Mouse (Mus musculus): Measurements from ENCODE around the gene Cep57. TPM values are rescaled to one million over a fixed set of nuclear protein-coding genes. Genes with fewer than 3 reads are reported as not detected.
A peak's percentile ranks its signal among the peaks of the same experiment; 100 is the strongest.

Gene Cep57
- 39.3 and 45.2 TPM in 2 replicates for polyA plus RNA-seq (2015; fragmentation: Nextera tagmentation; extraction: Ambion mirVana)

DNA sequence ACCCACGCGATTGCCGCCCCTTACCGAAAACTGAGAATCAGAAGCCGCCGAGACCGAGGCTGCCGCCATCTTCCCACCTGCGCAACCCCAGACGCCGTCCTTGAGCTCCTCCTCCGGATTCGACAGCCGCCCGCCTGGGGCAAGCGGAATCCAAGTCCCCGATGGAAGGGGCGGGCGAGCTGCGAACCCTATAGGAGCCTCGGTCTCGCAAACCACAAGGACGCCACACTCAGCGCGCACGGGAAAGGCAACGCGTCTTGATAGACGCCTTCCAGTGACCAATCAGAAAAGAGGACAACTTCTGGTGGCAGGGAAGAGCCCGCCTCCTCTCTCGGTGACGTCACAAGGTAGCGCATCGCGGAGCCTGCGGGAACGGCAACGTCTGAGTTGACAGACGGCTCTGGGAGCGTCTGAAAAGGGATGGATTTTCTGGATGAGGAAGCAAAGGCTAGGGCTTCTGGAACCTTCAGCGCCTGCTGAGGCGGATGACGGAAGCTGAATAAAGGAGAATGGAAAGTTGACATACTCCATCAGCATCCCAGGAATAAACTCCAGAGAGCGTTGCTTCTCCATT is at the start of gene Cep57:
Gene Cep57, minus strand, starts transcription at position 276 of the 574 bp plus-strand sequence.
- 0% methylated on average over 44 of the region's 44 CpGs for WGBS
- peak within 1 kb of the TSS; percentile 91 for H3K9ac ChIP-seq

GRCm38 (mm10) chr9:13875340-13875739 is 48.4 kb upstream of the Cep57 start:
- H3K4me1 ChIP-seq (replicated peaks), result no peaks in the 10 kb centered on the region
- no peaks in the 10 kb centered on the region for H3K27me3 ChIP-seq
- H3K4me2 ChIP-seq, result no peak overlapping the region
- H3K36me3 ChIP-seq, result no peaks in the 10 kb centered on the region
- H3K27ac ChIP-seq (replicated peaks), result no peak overlapping the region
- no peak for ATAC-seq (ENCODE audit: low read depth)
- no peak overlapping the region for H3K9ac ChIP-seq
- no peak overlapping the region for H3K4me3 ChIP-seq
- WGBS, result 61% methylated on average over 2 of the region's 2 CpGs
- H3K9me3 ChIP-seq, result no peaks in the 10 kb centered on the region

More for the DNA sequence above, at the start of gene Cep57:
- peak within 1 kb of the TSS; percentile 99 for H3K27ac ChIP-seq (replicated peaks)
- H3K4me1 ChIP-seq (replicated peaks), result peaks cover 41% of the 10 kb centered on the region
- H3K27me3 ChIP-seq, result no peaks in the 10 kb centered on the region
- peak within 1 kb of the TSS; percentile 84 for H3K4me3 ChIP-seq
- peak; percentile 95 for ATAC-seq (ENCODE audit: low read depth)
- H3K9me3 ChIP-seq, result no peaks in the 10 kb centered on the region
- H3K36me3 ChIP-seq, result peaks cover 14% of the 10 kb centered on the region
- H3K4me2 ChIP-seq, result peak within 1 kb of the TSS; percentile 90

GRCm38 (mm10) chr9:13874359-13874758 is 47.5 kb upstream of the Cep57 start:
- Histone ChIP-seq H3K36me3 (no peaks in the 10 kb centered on the region), H3K4me3 (no peak overlapping the region), H3K9me3 (no peaks in the 10 kb centered on the region), H3K27ac (replicated peaks) (no peak overlapping the region), H3K9ac (no peak overlapping the region), H3K27me3 (no peaks in the 10 kb centered on the region), H3K4me2 (no peak overlapping the region), H3K4me1 (replicated peaks) (no peaks in the 10 kb centered on the region)
- 57% methylated on average over 2 of the region's 2 CpGs for WGBS
- no peak for ATAC-seq (ENCODE audit: low read depth)

DNA sequence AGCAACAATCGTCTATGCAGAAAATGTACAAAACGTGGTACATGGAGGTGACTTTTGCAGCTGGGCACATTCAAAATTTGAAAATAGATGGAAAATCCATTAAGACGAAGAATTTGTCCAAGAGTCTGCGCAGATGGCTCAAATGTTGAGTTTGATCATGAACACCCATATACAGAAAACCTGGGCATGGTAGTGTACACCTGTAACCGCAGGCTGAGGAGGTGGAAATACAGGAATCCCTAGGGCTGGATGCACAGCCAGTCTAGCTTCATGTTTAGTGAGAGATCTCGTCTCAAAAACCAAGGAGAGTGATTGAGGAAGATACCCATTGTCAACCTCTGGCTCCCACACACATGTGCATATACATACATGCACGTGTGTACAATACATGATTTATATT is 44.7 kb upstream of the Cep57 start:
- Histone ChIP-seq H3K36me3 (no peaks in the 10 kb centered on the region), H3K9ac (no peak overlapping the region), H3K4me3 (no peak overlapping the region), H3K4me2 (no peak overlapping the region), H3K9me3 (no peaks in the 10 kb centered on the region), H3K27me3 (no peaks in the 10 kb centered on the region), H3K27ac (replicated peaks) (no peak overlapping the region), H3K4me1 (replicated peaks) (no peaks in the 10 kb centered on the region)
- ATAC-seq (ENCODE audit: low read depth), result no peak
- 87% methylated on average over 7 of the region's 7 CpGs for WGBS

- ATAC-seq (ENCODE audit: low read depth), result no peak
- H3K9me3 ChIP-seq, result no peaks in the 10 kb centered on the region
- H3K4me1 ChIP-seq (replicated peaks), result no peaks in the 10 kb centered on the region
- H3K36me3 ChIP-seq, result no peaks in the 10 kb centered on the region
- H3K4me2 ChIP-seq, result no peak overlapping the region
- WGBS, result 75% methylated on average over 2 of the region's 2 CpGs
- H3K27me3 ChIP-seq, result no peaks in the 10 kb centered on the region
- no peak overlapping the region for H3K9ac ChIP-seq
- no peak overlapping the region for H3K4me3 ChIP-seq
- H3K27ac ChIP-seq (replicated peaks), result no peak overlapping the region
Observed at GRCm38 (mm10) chr9:13867646-13868045, 40.7 kb upstream of the Cep57 start.

- Histone ChIP-seq H3K36me3 (no peaks in the 10 kb centered on the region), H3K4me1 (replicated peaks) (no peaks in the 10 kb centered on the region), H3K4me3 (no peak overlapping the region), H3K27ac (replicated peaks) (no peak overlapping the region), H3K9me3 (no peaks in the 10 kb centered on the region), H3K27me3 (no peaks in the 10 kb centered on the region), H3K4me2 (no peak overlapping the region), H3K9ac (no peak overlapping the region)
- WGBS, result 75% methylated on average over 4 of the region's 4 CpGs
- no peak for ATAC-seq (ENCODE audit: low read depth)
Observed at GRCm38 (mm10) chr9:13856777-13857176, 29.9 kb upstream of the Cep57 start.

DNA sequence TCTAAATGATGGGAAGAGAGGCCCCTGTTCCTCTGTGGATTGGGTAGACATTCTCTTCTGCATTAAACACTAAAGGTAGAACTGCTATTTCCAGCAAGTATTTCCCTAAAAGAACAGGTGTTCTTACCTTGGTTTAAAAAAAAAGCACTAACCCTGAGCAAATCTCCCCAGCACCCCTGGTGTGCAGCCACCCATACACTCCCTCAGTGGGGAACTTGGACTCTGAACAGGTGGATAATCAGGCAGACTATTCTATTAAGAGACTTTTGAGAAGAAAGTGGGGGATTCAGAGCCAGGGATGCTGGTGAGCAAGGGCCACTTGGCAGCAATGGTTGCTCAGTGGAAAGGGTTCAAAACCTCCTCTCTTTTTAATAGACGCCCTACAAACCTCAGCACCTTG is 29.3 kb upstream of the Cep57 start:
- Histone ChIP-seq H3K4me2 (no peak overlapping the region), H3K27ac (replicated peaks) (no peak overlapping the region), H3K4me1 (replicated peaks) (no peaks in the 10 kb centered on the region), H3K4me3 (no peak overlapping the region), H3K36me3 (no peaks in the 10 kb centered on the region), H3K9ac (no peak overlapping the region), H3K27me3 (no peaks in the 10 kb centered on the region), H3K9me3 (no peaks in the 10 kb centered on the region)
- WGBS, result 82% methylated on average over 1 of the region's 1 CpGs
- ATAC-seq (ENCODE audit: low read depth), result no peak

DNA sequence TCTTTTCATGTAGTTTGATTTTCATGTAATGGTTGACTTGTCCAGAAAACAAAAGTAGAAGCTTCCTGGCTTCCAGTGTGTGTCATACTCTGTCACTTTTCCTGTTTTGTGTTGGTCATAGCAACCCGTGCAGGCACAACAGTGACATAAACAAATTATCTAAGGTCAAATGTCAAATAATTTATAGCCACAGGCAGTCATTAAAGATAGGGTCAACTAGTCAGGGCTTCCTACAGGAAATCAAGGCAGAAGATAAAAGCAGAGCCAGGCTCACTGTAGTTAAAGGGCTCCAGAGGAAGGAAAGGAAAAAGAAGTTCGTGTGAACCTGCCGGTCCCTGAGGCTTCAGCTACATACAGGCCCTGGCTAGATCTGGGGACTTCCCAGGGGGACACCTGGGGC is 27.0 kb upstream of the Cep57 start:
- Histone ChIP-seq H3K36me3 (no peaks in the 10 kb centered on the region), H3K9me3 (no peaks in the 10 kb centered on the region), H3K4me3 (no peak overlapping the region), H3K27me3 (no peaks in the 10 kb centered on the region), H3K4me2 (no peak overlapping the region), H3K9ac (no peak overlapping the region), H3K4me1 (replicated peaks) (no peaks in the 10 kb centered on the region), H3K27ac (replicated peaks) (no peak overlapping the region)
- no peak for ATAC-seq (ENCODE audit: low read depth)
- 66% methylated on average over 3 of the region's 3 CpGs for WGBS

DNA sequence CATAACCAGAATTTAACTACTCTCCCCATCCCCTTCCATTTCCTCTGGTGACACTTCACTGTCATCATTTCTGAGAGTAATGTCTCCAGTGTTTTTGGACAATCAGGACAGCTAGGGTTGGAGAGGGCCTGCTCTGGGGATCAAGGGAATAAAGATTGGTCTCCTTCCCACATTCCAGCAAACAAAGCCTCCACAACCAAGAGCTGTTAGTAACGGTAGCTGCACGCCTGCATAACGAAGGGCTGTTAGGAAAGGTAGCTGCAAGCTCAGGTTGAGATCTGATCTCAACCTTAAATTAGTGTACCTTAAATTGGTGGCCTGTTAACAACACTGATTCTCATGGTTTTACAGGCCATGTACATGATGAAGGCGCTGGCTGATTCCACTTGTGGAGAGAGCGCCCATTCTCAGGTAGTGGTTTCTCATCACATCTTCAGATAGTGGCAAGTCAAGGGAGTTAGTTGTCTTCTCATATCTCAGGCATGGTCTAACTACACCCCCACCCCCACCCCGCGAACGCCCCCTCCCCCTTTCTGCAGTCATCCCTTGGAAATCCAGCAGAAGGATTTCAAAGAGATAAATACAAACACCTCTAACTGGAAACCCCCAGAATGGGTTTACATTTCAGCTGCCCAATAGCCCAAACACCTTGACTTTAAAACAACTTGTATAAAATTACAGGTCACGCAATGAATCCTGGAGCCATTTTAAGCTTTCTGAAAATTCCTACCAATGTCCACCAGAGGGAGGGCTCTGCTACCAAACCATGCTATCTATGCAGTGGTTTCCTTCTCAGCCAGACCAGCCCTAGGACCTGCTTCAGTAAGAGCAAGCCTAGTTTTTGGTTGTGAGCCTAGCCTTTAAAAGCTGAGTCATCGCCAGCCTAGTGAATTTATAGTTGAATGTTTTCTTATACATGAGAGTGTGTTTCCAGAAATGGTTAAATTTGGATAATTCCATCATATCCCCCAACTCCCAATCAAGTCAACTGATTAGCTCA is 21.9 kb upstream of the Cep57 start:
- no peak overlapping the region for H3K27ac ChIP-seq (replicated peaks)
- H3K4me2 ChIP-seq, result no peak overlapping the region
- no peak overlapping the region for H3K9ac ChIP-seq
- no peaks in the 10 kb centered on the region for H3K27me3 ChIP-seq
- H3K9me3 ChIP-seq, result no peaks in the 10 kb centered on the region
- H3K36me3 ChIP-seq, result peaks cover 17% of the 10 kb centered on the region
- no peak overlapping the region for H3K4me3 ChIP-seq
- ATAC-seq (ENCODE audit: low read depth), result peak; percentile 53; the same call in 1 of the 2 replicates
- 83% methylated on average over 10 of the region's 10 CpGs for WGBS
- no peaks in the 10 kb centered on the region for H3K4me1 ChIP-seq (replicated peaks)

GRCm38 (mm10) chr9:13847591-13847990 is 20.7 kb upstream of the Cep57 start:
- Histone ChIP-seq H3K27ac (replicated peaks) (no peak overlapping the region), H3K36me3 (peaks cover 24% of the 10 kb centered on the region), H3K4me1 (replicated peaks) (no peaks in the 10 kb centered on the region), H3K4me3 (no peak overlapping the region), H3K27me3 (no peaks in the 10 kb centered on the region), H3K9me3 (no peaks in the 10 kb centered on the region), H3K9ac (no peak overlapping the region), H3K4me2 (no peak overlapping the region)
- ATAC-seq (ENCODE audit: low read depth), result no peak
- WGBS, result 88% methylated on average over 3 of the region's 3 CpGs

DNA sequence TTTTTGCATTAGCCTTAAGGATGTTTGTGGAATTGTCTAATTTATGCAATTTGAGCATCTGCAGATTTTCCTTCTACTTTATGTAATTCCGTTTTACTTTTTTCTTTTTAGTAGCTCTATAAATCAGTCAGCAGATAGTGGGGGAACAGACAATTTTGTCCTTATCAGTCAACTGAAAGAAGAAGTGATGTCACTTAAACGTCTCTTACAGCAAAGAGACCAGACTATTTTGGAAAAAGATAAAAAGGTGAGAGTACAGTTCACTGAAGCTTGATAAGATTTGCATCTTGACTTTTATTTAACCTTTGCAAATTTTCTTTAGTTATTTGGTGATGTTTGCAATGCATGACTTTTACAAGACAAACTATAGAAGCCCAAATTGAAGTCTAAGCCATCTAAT is 9.8 kb upstream of the Cep57 start:
- no peak for ATAC-seq (ENCODE audit: low read depth)
- no peaks in the 10 kb centered on the region for H3K4me1 ChIP-seq (replicated peaks)
- no peak overlapping the region for H3K4me2 ChIP-seq
- peaks cover 83% of the 10 kb centered on the region for H3K36me3 ChIP-seq
- 80% methylated on average over 2 of the region's 2 CpGs for WGBS
- H3K27ac ChIP-seq (replicated peaks), result no peak overlapping the region
- no peaks in the 10 kb centered on the region for H3K9me3 ChIP-seq
- no peaks in the 10 kb centered on the region for H3K27me3 ChIP-seq
- H3K9ac ChIP-seq, result no peak overlapping the region
- no peak overlapping the region for H3K4me3 ChIP-seq

DNA sequence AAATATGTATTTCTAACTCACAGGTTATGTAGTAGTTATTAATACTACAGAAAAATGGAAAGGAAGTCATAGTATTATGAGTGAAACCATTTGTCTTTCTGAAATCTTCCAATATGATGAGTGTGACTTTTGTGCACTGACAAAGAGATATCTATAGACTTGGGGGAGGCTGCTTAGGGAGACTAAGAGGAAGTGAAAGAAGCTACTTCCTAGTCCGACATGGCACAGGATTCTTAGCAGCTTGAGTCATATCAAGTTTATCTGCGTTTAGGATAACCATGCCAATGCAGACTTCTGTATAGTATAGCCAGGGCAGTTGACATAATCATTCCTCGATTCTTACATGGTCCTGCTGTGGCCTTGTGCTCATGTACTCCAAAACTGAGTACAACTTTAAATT is 8.3 kb upstream of the Cep57 start:
- no peak overlapping the region for H3K27ac ChIP-seq (replicated peaks)
- no peak overlapping the region for H3K4me3 ChIP-seq
- peaks cover 81% of the 10 kb centered on the region for H3K36me3 ChIP-seq
- peaks cover 3% of the 10 kb centered on the region; the same call in 1 of the 2 replicates for H3K4me1 ChIP-seq (replicated peaks)
- no peaks in the 10 kb centered on the region for H3K27me3 ChIP-seq
- no peaks in the 10 kb centered on the region for H3K9me3 ChIP-seq
- H3K9ac ChIP-seq, result no peak overlapping the region
- no peak for ATAC-seq (ENCODE audit: low read depth)
- no peak overlapping the region for H3K4me2 ChIP-seq
- 91% methylated on average over 3 of the region's 3 CpGs for WGBS
